Mouse (Mus musculus): Measurements from ENCODE around the gene Maip1.

The Maip1 gene

GRCm38 (mm10) chr1:57428368-57429308 is 22.5 kb downstream of the Maip1 start:
- peak; percentile 83 for DNase-seq (ENCODE audit: low read depth)

- DNase-seq (ENCODE audit: low read depth) = no peak
Observed at GRCm38 (mm10) chr1:57429786-57430483, 23.8 kb downstream of the Maip1 start.

GRCm38 (mm10) chr1:57433141-57433540 is 27.0 kb downstream of the Maip1 start:
- no peak for DNase-seq (ENCODE audit: low read depth)

GRCm38 (mm10) chr1:57436408-57436807 is 30.3 kb downstream of the Maip1 start:
- peak; percentile 74 for DNase-seq (ENCODE audit: low read depth)

- DNase-seq (ENCODE audit: low read depth) = peak; percentile 24
Observed at GRCm38 (mm10) chr1:57436954-57437353, 30.8 kb downstream of the Maip1 start.

GRCm38 (mm10) chr1:57439026-57439425 is 32.9 kb downstream of the Maip1 start:
- no peak for DNase-seq (ENCODE audit: low read depth)

- DNase-seq (ENCODE audit: low read depth) = no peak
Observed at GRCm38 (mm10) chr1:57440771-57441170, 34.6 kb downstream of the Maip1 start.

- no peak for DNase-seq (ENCODE audit: low read depth)
Observed at GRCm38 (mm10) chr1:57445679-57446078, 39.6 kb downstream of the Maip1 start.

GRCm38 (mm10) chr1:57450241-57450640 is 44.1 kb downstream of the Maip1 start:
- no peak for DNase-seq (ENCODE audit: low read depth)

GRCm38 (mm10) chr1:57460305-57460940 is 54.3 kb downstream of the Maip1 start:
- no peak for DNase-seq (ENCODE audit: low read depth)
